Mouse (Mus musculus): ENCODE results near the gene Pbx1.

Gene Pbx1

GRCm38 (mm10) chr1:168258856-168259255, 173.2 kb downstream of the Pbx1 start:
- no peak for DNase-seq

- no peak for DNase-seq
These were observed 176.6 kb downstream of the Pbx1 start for GRCm38 (mm10) chr1:168255347-168255908.

GRCm38 (mm10) chr1:168246968-168247724, 184.9 kb downstream of the Pbx1 start:
- DNase-seq, result peak; percentile 40

- DNase-seq, result no peak
These were observed 186.5 kb downstream of the Pbx1 start for GRCm38 (mm10) chr1:168245539-168245938.

GRCm38 (mm10) chr1:168243759-168244158, 188.3 kb downstream of the Pbx1 start:
- no peak for DNase-seq

- DNase-seq, result no peak
These were observed 189.0 kb downstream of the Pbx1 start for GRCm38 (mm10) chr1:168243068-168243467.

- DNase-seq, result no peak
These were observed 190.8 kb downstream of the Pbx1 start for GRCm38 (mm10) chr1:168241316-168241715.

- no peak for DNase-seq
These were observed 191.2 kb downstream of the Pbx1 start for GRCm38 (mm10) chr1:168240846-168241245.

GRCm38 (mm10) chr1:168240386-168240785, 191.7 kb downstream of the Pbx1 start:
- DNase-seq, result no peak

- no peak for DNase-seq
These were observed 196.0 kb downstream of the Pbx1 start for GRCm38 (mm10) chr1:168236101-168236500.

GRCm38 (mm10) chr1:168234355-168234754, 197.7 kb downstream of the Pbx1 start:
- no peak for DNase-seq

GRCm38 (mm10) chr1:168233182-168233581, 198.9 kb downstream of the Pbx1 start:
- no peak for DNase-seq

- no peak for DNase-seq
These were observed 200.3 kb downstream of the Pbx1 start for GRCm38 (mm10) chr1:168231548-168232429.

- DNase-seq, result no peak
These were observed 201.2 kb downstream of the Pbx1 start for GRCm38 (mm10) chr1:168230858-168231257.

- DNase-seq, result no peak
These were observed 201.9 kb downstream of the Pbx1 start for GRCm38 (mm10) chr1:168230134-168230533.

- DNase-seq, result no peak
These were observed 203.1 kb downstream of the Pbx1 start for GRCm38 (mm10) chr1:168228756-168229526.

GRCm38 (mm10) chr1:168226150-168226549, 205.9 kb downstream of the Pbx1 start:
- no peak for DNase-seq

GRCm38 (mm10) chr1:168225595-168226127, 206.4 kb downstream of the Pbx1 start:
- DNase-seq, result no peak

GRCm38 (mm10) chr1:168224218-168224617, 207.9 kb downstream of the Pbx1 start:
- DNase-seq, result no peak

GRCm38 (mm10) chr1:168222794-168223193, 209.3 kb downstream of the Pbx1 start:
- no peak for DNase-seq

GRCm38 (mm10) chr1:168221071-168221521, 211.0 kb downstream of the Pbx1 start:
- no peak for DNase-seq
